Mouse (Mus musculus): Measurements from ENCODE around the gene Nrip2. TPM values are rescaled to one million over a fixed set of nuclear protein-coding genes. Genes with fewer than 3 reads are reported as not detected.

The Nrip2 gene
- 1.9 and 2.2 TPM in 2 replicates for polyA plus RNA-seq (2014; fragmentation: Nextera tagmentation; extraction: Ambion mirVana)

DNA sequence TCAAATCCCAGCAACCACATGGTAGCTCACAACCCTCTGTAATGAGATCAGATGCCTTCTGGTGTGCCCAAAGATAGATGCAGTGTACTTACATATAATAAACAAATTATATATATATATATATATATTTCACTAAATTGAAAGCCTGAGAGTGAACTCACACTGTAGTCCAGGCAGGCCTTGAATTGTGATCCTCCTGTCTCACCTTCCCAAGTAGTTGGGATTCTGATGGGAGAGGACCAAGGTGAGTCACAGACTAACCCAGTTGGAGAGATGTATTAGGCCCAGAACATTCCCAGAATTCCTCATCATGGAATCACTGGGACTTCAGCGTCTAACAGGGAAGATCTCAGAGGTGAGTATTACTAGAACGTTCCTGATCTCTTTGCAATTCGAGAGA is at the start of gene Nrip2:
Gene Nrip2, plus strand, starts transcription at position 301 of the 400 bp plus-strand sequence.
- no peak within 1 kb of the TSS for H3K27ac ChIP-seq (ENCODE audit: low read depth, low read length)
- H3K36me3 ChIP-seq (ENCODE audit: control insufficient read depth, insufficient read depth, low read length) = no peaks in the 10 kb centered on the region
- no peaks in the 10 kb centered on the region for H3K9me3 ChIP-seq (ENCODE audit: control insufficient read depth, low read length)
- no peak for DNase-seq (ENCODE audit: low spot score)
- no peaks in the 10 kb centered on the region for H3K4me1 ChIP-seq (ENCODE audit: control insufficient read depth, insufficient read depth, low read length)
- 71% methylated on average over 3 of the region's 3 CpGs for whole genome bisulfite sequencing
- H3K9ac ChIP-seq (ENCODE audit: low read length) = peak within 1 kb of the TSS; percentile 10; the same call in 1 of the 2 replicates
- H3K4me3 ChIP-seq (ENCODE audit: low read depth, low read length) = no peak within 1 kb of the TSS
- H3K4me2 ChIP-seq (ENCODE audit: low read depth) = peak within 1 kb of the TSS; percentile 14
- no peaks in the 10 kb centered on the region for H3K27me3 ChIP-seq (ENCODE audit: control insufficient read depth, insufficient read depth, low read length)
- ATAC-seq (ENCODE audit: insufficient read depth, low FRiP score, low TSS enrichment) = no peak

DNA sequence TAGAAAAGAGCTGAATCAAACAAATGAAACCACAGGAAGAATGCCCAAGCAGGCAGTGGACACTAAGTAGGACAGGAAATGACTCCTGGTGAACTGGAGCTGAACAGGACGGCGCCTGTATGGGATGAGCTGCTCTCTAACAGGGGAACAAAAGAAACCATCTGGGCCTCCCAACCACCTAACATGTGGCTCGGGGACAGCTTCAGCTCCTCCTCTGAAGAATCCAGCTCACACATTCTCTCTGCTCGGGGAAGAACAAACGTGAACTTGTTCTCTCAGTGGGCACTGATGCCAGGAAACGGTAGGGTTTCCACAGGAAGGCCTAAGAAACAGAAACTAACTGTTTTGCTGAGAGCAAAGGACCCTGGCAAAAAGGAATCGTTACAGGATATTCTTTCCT is 49.4 kb upstream of the Nrip2 start:
- H3K9me3 ChIP-seq (ENCODE audit: control insufficient read depth, low read length) = no peaks in the 10 kb centered on the region
- no peak for ATAC-seq (ENCODE audit: insufficient read depth, low FRiP score, low TSS enrichment)
- no peak overlapping the region for H3K27ac ChIP-seq (ENCODE audit: low read depth, low read length)
- H3K9ac ChIP-seq (ENCODE audit: low read length) = no peak overlapping the region
- no peaks in the 10 kb centered on the region for H3K36me3 ChIP-seq (ENCODE audit: control insufficient read depth, insufficient read depth, low read length)
- 46% methylated on average over 7 of the region's 7 CpGs for WGBS
- no peak overlapping the region for H3K4me2 ChIP-seq (ENCODE audit: low read depth)
- peaks cover 2% of the 10 kb centered on the region; the same call in 1 of the 2 replicates for H3K4me1 ChIP-seq (ENCODE audit: control insufficient read depth, insufficient read depth, low read length)
- no peaks in the 10 kb centered on the region for H3K27me3 ChIP-seq (ENCODE audit: control insufficient read depth, insufficient read depth, low read length)
- H3K4me3 ChIP-seq (ENCODE audit: low read depth, low read length) = no peak overlapping the region
- no peak for DNase-seq (ENCODE audit: low spot score)

DNA sequence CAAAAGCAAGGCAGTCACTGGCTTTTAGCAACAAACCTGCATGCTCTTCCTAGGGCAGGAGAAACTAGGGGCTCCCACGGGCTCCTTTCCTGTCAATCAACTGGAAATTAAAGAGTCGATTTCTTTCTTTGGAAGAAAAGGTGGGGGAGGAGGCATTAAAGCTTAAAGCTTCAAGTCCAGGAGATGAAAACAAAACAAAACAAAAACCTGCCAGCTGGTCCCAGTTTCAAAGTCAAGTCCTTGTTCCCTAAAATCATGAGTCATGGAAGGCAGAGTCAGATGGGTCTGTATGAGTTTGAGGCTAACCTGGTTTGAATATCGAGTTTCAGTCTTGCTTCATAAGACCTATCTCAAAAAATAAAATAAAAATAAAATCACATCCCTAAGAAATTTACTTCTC is 45.0 kb upstream of the Nrip2 start:
- DNase-seq (ENCODE audit: low spot score) = no peak
- 75% methylated on average over 3 of the region's 3 CpGs for WGBS
- no peak overlapping the region; the same call in 1 of the 2 replicates for H3K4me2 ChIP-seq (ENCODE audit: low read depth)
- no peak for ATAC-seq (ENCODE audit: insufficient read depth, low FRiP score, low TSS enrichment)
- no peaks in the 10 kb centered on the region for H3K36me3 ChIP-seq (ENCODE audit: control insufficient read depth, insufficient read depth, low read length)
- H3K9ac ChIP-seq (ENCODE audit: low read length) = no peak overlapping the region
- no peaks in the 10 kb centered on the region for H3K27me3 ChIP-seq (ENCODE audit: control insufficient read depth, insufficient read depth, low read length)
- no peak overlapping the region for H3K27ac ChIP-seq (ENCODE audit: low read depth, low read length)
- H3K9me3 ChIP-seq (ENCODE audit: control insufficient read depth, low read length) = no peaks in the 10 kb centered on the region
- H3K4me1 ChIP-seq (ENCODE audit: control insufficient read depth, insufficient read depth, low read length) = peaks cover 9% of the 10 kb centered on the region; the same call in 1 of the 2 replicates
- no peak overlapping the region for H3K4me3 ChIP-seq (ENCODE audit: low read depth, low read length)

DNA sequence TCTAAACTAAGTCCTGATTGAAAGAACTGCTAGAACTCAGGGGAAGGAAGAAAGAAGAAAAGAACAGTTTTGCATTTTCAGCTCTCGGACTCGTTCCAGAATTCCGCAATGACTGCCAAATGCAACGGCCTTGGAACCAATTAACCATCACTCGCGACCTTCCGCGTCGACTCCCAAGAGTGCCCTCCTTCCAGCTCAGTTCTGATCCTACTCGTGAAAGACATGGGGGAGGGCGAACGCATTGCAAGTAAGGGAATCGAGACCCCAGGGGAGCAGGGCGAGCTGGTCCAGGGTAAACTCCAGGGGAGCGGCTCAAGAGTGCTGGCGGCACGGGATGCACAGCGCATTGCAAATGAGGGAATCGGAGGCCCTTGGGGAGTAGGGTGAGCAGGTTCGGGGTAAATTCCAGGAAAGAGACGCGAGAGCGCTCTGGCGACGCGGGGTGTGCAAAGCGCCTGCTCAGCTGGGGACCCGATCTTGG is 43.9 kb upstream of the Nrip2 start:
- H3K27me3 ChIP-seq (ENCODE audit: control insufficient read depth, insufficient read depth, low read length) = no peaks in the 10 kb centered on the region
- H3K4me1 ChIP-seq (ENCODE audit: control insufficient read depth, insufficient read depth, low read length) = peaks cover 9% of the 10 kb centered on the region; the same call in 1 of the 2 replicates
- no peaks in the 10 kb centered on the region for H3K9me3 ChIP-seq (ENCODE audit: control insufficient read depth, low read length)
- peak overlapping the region; percentile 74 for H3K9ac ChIP-seq (ENCODE audit: low read length)
- peak overlapping the region; percentile 81 for H3K4me3 ChIP-seq (ENCODE audit: low read depth, low read length)
- peak overlapping the region; percentile 76 for H3K27ac ChIP-seq (ENCODE audit: low read depth, low read length)
- no peaks in the 10 kb centered on the region for H3K36me3 ChIP-seq (ENCODE audit: control insufficient read depth, insufficient read depth, low read length)
- peak; percentile 70 for ATAC-seq (ENCODE audit: insufficient read depth, low FRiP score, low TSS enrichment)
- WGBS = under 1% methylated on average over 26 of the region's 28 CpGs
- peak overlapping the region; percentile 80 for H3K4me2 ChIP-seq (ENCODE audit: low read depth)
- peak; percentile 19 for DNase-seq (ENCODE audit: low spot score)

DNA sequence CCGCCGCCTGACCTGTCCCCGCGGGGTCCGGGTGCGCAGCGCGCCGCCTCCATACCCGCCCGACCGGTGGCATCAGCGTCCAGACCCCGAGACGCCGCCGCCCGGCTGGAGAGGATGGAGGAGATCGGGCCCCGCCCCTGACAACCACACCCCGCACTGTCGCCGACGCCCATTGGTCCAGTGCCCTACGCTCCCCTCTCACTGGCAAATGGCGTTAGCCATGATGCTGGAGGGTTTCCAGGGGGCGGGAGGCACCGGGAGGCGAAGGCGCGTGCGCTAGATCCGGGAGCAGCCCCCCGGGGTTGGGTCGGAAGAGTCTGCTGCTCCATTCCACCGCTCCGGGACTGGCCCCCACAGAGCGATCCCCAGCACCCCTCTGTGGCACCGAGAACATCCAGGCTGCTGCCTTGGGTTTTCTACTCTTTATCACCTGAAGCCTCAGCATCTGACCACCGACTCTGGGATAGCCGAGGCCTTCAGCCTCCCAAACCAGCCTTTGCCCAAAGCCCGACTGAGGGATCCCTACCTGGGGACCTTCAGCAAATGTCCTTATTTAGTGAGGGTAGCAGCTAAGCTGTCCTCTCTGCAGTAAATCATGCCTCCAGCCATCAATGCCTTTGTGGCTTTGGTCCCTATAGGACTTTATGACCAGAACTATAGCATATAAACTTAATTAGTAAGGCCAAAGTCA is 43.2 kb upstream of the Nrip2 start, which contains the start of gene Tulp3:
Gene Tulp3, minus strand, starts transcription at position 126 of the 691 bp plus-strand sequence.
- peak; percentile 100 for ATAC-seq (ENCODE audit: insufficient read depth, low FRiP score, low TSS enrichment)
- Histone ChIP-seq H3K27me3 (ENCODE audit: control insufficient read depth, insufficient read depth, low read length) (no peaks in the 10 kb centered on the region), H3K4me1 (ENCODE audit: control insufficient read depth, insufficient read depth, low read length) (peaks cover 9% of the 10 kb centered on the region; the same call in 1 of the 2 replicates), H3K4me3 (ENCODE audit: low read depth, low read length) (peak within 1 kb of the TSS; percentile 81), H3K9ac (ENCODE audit: low read length) (peak within 1 kb of the TSS; percentile 74), H3K27ac (ENCODE audit: low read depth, low read length) (peak within 1 kb of the TSS; percentile 76), H3K9me3 (ENCODE audit: control insufficient read depth, low read length) (no peaks in the 10 kb centered on the region), H3K36me3 (ENCODE audit: control insufficient read depth, insufficient read depth, low read length) (no peaks in the 10 kb centered on the region), H3K4me2 (ENCODE audit: low read depth) (peak within 1 kb of the TSS; percentile 80)
- peak; percentile 97 for DNase-seq (ENCODE audit: low spot score)
- WGBS = under 1% methylated on average over 41 of the region's 42 CpGs

DNA sequence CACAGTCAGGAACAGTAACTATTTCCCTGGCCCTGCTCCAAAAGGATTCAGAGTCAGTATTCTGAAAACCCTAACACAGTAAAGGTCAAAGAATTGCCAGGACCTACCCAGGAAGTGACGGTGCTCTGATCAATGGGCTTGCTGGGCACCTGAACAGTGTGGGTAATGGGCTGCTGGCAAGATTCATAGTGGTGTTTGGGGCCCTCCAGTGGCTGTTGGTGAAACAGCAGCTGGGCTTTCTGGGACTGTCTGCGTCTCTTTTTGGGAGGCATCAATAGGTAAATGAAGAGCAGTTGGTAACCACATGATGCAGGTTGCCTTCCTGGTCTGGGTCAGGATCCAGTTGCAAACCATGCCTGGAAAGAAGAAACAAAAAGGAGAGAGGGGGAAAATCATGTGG is 40.1 kb upstream of the Nrip2 start:
- Histone ChIP-seq H3K4me3 (ENCODE audit: low read depth, low read length) (no peak overlapping the region), H3K4me2 (ENCODE audit: low read depth) (no peak overlapping the region), H3K27ac (ENCODE audit: low read depth, low read length) (no peak overlapping the region), H3K9ac (ENCODE audit: low read length) (no peak overlapping the region), H3K4me1 (ENCODE audit: control insufficient read depth, insufficient read depth, low read length) (peaks cover 15% of the 10 kb centered on the region; the same call in 1 of the 2 replicates), H3K27me3 (ENCODE audit: control insufficient read depth, insufficient read depth, low read length) (no peaks in the 10 kb centered on the region), H3K36me3 (ENCODE audit: control insufficient read depth, insufficient read depth, low read length) (no peaks in the 10 kb centered on the region), H3K9me3 (ENCODE audit: control insufficient read depth, low read length) (no peaks in the 10 kb centered on the region)
- DNase-seq (ENCODE audit: low spot score) (peak; percentile 69), ATAC-seq (ENCODE audit: insufficient read depth, low FRiP score, low TSS enrichment) (no peak)
- 15% methylated on average over 2 of the region's 2 CpGs for WGBS

DNA sequence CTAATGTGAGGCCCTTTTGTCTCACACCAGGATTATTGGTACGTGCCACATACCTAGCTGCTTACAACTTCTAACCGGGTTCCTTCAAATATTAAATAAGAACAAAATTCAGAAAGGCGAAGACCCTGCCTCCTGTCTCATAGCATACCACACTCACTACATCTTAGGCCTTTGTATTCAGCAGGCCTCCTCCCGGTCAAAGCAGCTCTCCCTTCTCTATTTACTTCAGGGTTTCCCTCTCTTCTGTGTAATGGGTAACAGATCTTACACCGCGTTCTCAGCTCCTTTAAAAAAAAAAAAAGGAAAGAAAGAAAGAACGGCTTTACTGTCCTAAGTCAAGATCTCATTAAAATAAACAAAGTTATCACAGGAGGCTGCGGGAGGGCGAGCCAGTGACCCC is 37.2 kb upstream of the Nrip2 start:
- Histone ChIP-seq H3K4me1 (ENCODE audit: control insufficient read depth, insufficient read depth, low read length) (peaks cover 9% of the 10 kb centered on the region; the same call in 1 of the 2 replicates), H3K4me2 (ENCODE audit: low read depth) (peak overlapping the region; percentile 79), H3K9ac (ENCODE audit: low read length) (peak overlapping the region; percentile 95), H3K4me3 (ENCODE audit: low read depth, low read length) (peak overlapping the region; percentile 71), H3K27me3 (ENCODE audit: control insufficient read depth, insufficient read depth, low read length) (no peaks in the 10 kb centered on the region), H3K27ac (ENCODE audit: low read depth, low read length) (peak overlapping the region; percentile 91), H3K9me3 (ENCODE audit: control insufficient read depth, low read length) (no peaks in the 10 kb centered on the region), H3K36me3 (ENCODE audit: control insufficient read depth, insufficient read depth, low read length) (peaks cover 4% of the 10 kb centered on the region)
- ATAC-seq (ENCODE audit: insufficient read depth, low FRiP score, low TSS enrichment) = no peak
- 19% methylated on average over 9 of the region's 9 CpGs for WGBS
- no peak for DNase-seq (ENCODE audit: low spot score)

DNA sequence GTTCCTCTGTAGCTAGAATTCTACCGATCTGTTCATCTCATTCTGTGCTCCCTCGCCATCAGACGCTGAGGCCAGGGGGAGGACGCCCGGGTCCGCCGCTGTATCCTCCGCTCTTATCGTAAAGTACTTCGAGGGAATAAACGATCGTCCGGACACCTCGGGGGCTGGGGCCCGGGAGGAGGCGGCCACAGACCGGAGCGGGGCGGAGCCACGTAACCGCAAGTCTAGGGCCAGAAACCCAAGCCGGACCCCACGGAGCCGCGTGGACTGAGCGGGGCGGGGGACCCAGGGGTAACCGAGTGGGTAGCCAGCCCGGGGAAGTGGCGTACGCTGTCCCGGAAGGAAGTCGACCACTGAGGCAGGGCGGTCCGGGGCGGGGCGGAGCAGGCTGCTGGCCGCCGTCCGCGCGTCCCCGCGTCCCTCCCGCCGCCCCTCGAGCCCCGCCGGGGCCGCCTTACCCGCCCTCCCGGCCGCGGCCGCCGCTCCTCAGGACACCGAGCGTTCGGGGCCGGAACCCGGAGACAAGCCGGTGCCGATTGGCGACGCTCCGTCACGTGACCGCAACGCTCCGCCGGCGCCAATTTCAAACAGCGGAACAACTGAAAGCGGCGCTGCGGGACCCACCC is 36.6 kb upstream of the Nrip2 start, which contains the start of the genes Rhno1 and Foxm1:
Gene Rhno1, minus strand, starts transcription at position 531 of the 626 bp plus-strand sequence.
Gene Foxm1, plus strand, starts transcription at position 587 of the 626 bp plus-strand sequence.
- no peaks in the 10 kb centered on the region for H3K27me3 ChIP-seq (ENCODE audit: control insufficient read depth, insufficient read depth, low read length)
- H3K27ac ChIP-seq (ENCODE audit: low read depth, low read length) = peak within 1 kb of the TSS; percentile 91
- 1% methylated on average over 65 of the region's 76 CpGs for WGBS
- H3K4me3 ChIP-seq (ENCODE audit: low read depth, low read length) = peak within 1 kb of the TSS; percentile 71
- H3K36me3 ChIP-seq (ENCODE audit: control insufficient read depth, insufficient read depth, low read length) = peaks cover 7% of the 10 kb centered on the region
- ATAC-seq (ENCODE audit: insufficient read depth, low FRiP score, low TSS enrichment) (peak; percentile 89), DNase-seq (ENCODE audit: low spot score) (peak; percentile 88)
- peaks cover 9% of the 10 kb centered on the region; the same call in 1 of the 2 replicates for H3K4me1 ChIP-seq (ENCODE audit: control insufficient read depth, insufficient read depth, low read length)
- peak within 1 kb of the TSS; percentile 79 for H3K4me2 ChIP-seq (ENCODE audit: low read depth)
- H3K9me3 ChIP-seq (ENCODE audit: control insufficient read depth, low read length) = no peaks in the 10 kb centered on the region
- H3K9ac ChIP-seq (ENCODE audit: low read length) = peak within 1 kb of the TSS; percentile 95
